Mouse (Mus musculus): ENCODE data around the gene Ace. TPM values are rescaled to one million over a fixed set of nuclear protein-coding genes. Genes with fewer than 3 reads are reported as not detected.

The Ace gene
- polyA plus RNA-seq, 1 experiment: 9.3 TPM

DNA sequence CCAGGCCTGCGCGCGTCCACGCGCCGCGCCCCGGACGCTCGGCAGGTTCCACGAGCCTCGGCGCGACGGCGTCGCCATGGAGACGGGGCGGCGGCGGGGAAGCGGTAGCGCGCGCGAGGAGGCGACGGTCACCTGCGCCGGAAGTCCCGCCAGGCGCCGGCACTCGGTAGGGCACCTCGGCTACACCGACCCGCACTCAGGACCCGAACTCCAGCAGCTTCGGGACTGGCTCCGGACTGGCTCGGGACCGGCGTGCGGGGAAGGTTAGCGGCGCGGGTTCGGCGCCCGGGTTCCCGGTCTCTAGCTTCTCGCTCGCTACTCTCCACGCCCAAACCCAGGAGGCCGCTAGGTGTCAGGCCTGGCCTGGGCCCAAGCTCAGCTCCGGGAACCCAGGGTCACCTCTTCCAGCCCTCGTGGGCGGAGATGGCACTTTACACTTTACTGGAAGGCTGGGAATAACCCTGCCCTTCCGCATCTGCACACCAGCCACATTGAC, 23.6 kb upstream of the Ace start:
- H3K4me1 ChIP-seq (ENCODE audit: control insufficient read depth, insufficient read depth, low read length): no peaks in the 10 kb centered on the region
- H3K4me3 ChIP-seq (ENCODE audit: insufficient read depth, low read length): peak overlapping the region; percentile 61
- H3K27ac ChIP-seq (ENCODE audit: insufficient read depth, low read length): peak overlapping the region; percentile 36; the same call in 1 of the 2 replicates
- TF ChIP-seq CTCF (IDR thresholded peaks at IDR 0.05; ENCODE audit: extremely low read depth, insufficient read depth, low read length) (peak; percentile 3; the same call in 1 of the 2 replicates), POLR2A (IDR thresholded peaks at IDR 0.05; ENCODE audit: extremely low read depth, insufficient read depth, low read length) (peak; percentile 42; the same call in 1 of the 2 replicates)

DNA sequence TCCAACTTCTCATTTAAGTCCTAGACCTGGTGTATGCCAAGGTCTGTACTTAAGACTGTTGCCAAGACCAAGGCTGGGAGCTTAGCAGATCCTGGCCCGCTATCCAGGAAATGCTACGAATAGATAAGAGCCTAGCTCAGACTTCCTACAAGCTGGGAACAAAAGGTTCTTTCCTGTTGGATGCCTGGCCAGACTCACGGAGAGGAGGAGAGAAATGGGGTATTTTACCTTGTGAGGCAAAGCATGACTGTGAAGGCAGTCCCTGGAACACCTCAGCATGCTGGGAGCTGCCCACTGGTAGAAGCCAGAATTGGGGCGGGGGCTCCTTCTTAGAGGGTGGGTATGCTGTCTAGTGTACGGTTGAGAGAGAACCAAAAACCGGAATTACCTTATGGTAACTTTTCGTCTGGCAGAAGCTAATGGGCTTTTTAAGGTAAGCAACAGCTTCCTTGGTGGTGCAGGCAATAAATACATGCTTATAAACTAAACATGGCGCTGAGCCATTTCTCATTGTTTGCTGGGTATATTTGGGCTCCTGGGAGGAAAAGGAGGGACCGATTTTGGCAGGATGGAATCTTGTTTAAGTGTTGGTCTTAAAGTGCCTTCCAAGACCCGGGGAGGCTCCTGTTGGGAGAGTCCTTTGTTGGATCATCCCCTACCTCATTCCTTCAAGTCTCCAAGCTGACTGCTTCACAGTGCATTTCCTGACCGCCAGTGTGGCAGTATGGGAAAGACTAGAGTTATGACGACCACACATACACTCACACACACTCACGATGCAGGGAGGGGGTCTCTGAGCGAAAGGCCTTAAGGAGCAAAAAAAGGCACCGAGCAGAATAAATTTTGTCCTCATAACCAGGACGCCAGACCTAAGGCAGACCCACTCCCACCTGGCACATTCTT, 22.7 kb upstream of the Ace start:
- TF ChIP-seq CTCF (IDR thresholded peaks at IDR 0.05; ENCODE audit: extremely low read depth, insufficient read depth, low read length) (no peak), POLR2A (IDR thresholded peaks at IDR 0.05; ENCODE audit: extremely low read depth, insufficient read depth, low read length) (no peak)
- Histone ChIP-seq H3K4me3 (ENCODE audit: insufficient read depth, low read length) (peak overlapping the region; percentile 61), H3K27ac (ENCODE audit: insufficient read depth, low read length) (peak overlapping the region; percentile 36; the same call in 1 of the 2 replicates), H3K4me1 (ENCODE audit: control insufficient read depth, insufficient read depth, low read length) (no peaks in the 10 kb centered on the region)

DNA sequence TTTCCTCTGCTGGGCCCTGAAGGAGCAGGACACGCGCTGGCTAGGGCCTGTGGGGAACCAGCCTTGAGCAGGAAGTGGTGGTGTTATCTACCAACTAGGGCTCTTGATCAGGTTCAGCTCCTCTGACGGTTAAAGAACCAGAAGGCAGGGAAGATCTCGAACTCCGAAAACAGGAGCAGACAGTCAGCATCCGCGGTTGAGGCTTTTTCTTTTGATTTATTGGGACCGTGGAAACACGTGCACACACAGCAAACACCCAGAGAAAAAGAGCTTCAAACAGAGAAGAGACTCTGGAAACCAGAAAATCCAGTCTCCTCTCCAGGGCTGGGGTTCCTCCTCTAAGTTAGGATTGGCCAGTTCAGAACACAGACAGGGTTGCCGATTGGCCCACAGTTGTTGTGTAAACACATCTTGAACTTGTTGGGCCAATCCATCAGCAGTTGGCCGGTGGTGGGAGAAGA, 21.0 kb upstream of the Ace start:
- TF ChIP-seq CTCF (IDR thresholded peaks at IDR 0.05; ENCODE audit: extremely low read depth, insufficient read depth, low read length) (no peak), POLR2A (IDR thresholded peaks at IDR 0.05; ENCODE audit: extremely low read depth, insufficient read depth, low read length) (no peak)
- no peak overlapping the region for H3K27ac ChIP-seq (ENCODE audit: insufficient read depth, low read length)
- no peak overlapping the region for H3K4me3 ChIP-seq (ENCODE audit: insufficient read depth, low read length)
- H3K4me1 ChIP-seq (ENCODE audit: control insufficient read depth, insufficient read depth, low read length): no peaks in the 10 kb centered on the region

GRCm38 (mm10) chr11:105948255-105948654, 19.5 kb upstream of the Ace start:
- TF ChIP-seq CTCF (IDR thresholded peaks at IDR 0.05; ENCODE audit: extremely low read depth, insufficient read depth, low read length): no peak
- no peak for TF ChIP-seq POLR2A (IDR thresholded peaks at IDR 0.05; ENCODE audit: extremely low read depth, insufficient read depth, low read length)
- H3K4me3 ChIP-seq (ENCODE audit: insufficient read depth, low read length): no peak overlapping the region
- H3K27ac ChIP-seq (ENCODE audit: insufficient read depth, low read length): no peak overlapping the region
- H3K4me1 ChIP-seq (ENCODE audit: control insufficient read depth, insufficient read depth, low read length): no peaks in the 10 kb centered on the region

- Histone ChIP-seq H3K27ac (ENCODE audit: insufficient read depth, low read length) (no peak overlapping the region), H3K4me1 (ENCODE audit: control insufficient read depth, insufficient read depth, low read length) (peaks cover 1% of the 10 kb centered on the region; the same call in 1 of the 2 replicates), H3K4me3 (ENCODE audit: insufficient read depth, low read length) (no peak overlapping the region)
- TF ChIP-seq CTCF (IDR thresholded peaks at IDR 0.05; ENCODE audit: extremely low read depth, insufficient read depth, low read length): no peak
- TF ChIP-seq POLR2A (IDR thresholded peaks at IDR 0.05; ENCODE audit: extremely low read depth, insufficient read depth, low read length): no peak
Observed at GRCm38 (mm10) chr11:105950519-105950918, 17.2 kb upstream of the Ace start.

DNA sequence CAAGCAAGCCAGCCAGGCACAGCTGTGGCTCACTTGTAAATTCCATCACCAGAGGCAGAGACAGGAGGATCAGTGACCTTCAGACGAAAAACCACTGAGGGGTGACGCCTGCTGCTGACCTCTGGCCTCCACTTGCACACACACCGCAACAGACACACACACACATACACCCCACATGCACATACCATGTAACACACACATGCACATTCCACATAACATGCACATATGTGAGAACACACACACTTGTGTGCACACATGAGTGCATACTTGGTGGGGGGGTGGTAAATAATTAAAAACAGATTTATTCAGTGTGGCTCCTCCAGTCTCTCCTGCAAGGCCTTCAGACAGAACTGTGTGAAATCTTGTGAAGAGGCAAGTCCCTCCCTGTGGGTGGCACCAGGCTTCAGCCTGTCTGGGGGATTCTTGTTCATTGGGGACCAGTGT, 16.1 kb upstream of the Ace start:
- peaks cover 1% of the 10 kb centered on the region; the same call in 1 of the 2 replicates for H3K4me1 ChIP-seq (ENCODE audit: control insufficient read depth, insufficient read depth, low read length)
- TF ChIP-seq POLR2A (IDR thresholded peaks at IDR 0.05; ENCODE audit: extremely low read depth, insufficient read depth, low read length): no peak
- no peak for TF ChIP-seq CTCF (IDR thresholded peaks at IDR 0.05; ENCODE audit: extremely low read depth, insufficient read depth, low read length)
- no peak overlapping the region for H3K27ac ChIP-seq (ENCODE audit: insufficient read depth, low read length)
- no peak overlapping the region for H3K4me3 ChIP-seq (ENCODE audit: insufficient read depth, low read length)

DNA sequence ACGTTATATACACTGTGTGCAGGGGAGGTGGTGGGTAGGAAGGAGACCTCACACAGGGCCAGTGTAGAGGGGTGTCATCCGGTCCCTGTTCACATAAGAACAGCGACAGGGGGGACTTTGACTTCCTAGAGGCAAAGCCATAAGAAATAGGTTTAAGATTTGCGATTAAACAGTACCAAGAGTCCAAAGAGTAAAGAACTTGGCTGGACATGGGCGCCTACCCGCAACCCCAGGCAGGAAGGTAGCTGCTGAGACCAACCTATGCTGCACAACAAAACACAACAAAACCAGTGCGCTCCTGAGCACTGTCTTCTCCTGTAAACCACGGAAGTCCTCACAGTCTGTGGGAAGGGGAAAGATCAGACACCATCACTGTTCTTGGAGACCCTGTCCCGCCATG, 15.6 kb upstream of the Ace start:
- Histone ChIP-seq H3K27ac (ENCODE audit: insufficient read depth, low read length) (no peak overlapping the region), H3K4me3 (ENCODE audit: insufficient read depth, low read length) (no peak overlapping the region), H3K4me1 (ENCODE audit: control insufficient read depth, insufficient read depth, low read length) (peaks cover 1% of the 10 kb centered on the region; the same call in 1 of the 2 replicates)
- TF ChIP-seq POLR2A (IDR thresholded peaks at IDR 0.05; ENCODE audit: extremely low read depth, insufficient read depth, low read length): no peak
- TF ChIP-seq CTCF (IDR thresholded peaks at IDR 0.05; ENCODE audit: extremely low read depth, insufficient read depth, low read length): no peak

GRCm38 (mm10) chr11:105952911-105953386, 14.8 kb upstream of the Ace start, which contains the start of gene Cyb561:
TSS of gene Cyb561 (minus strand) at chr11:105953336.
- Histone ChIP-seq H3K4me3 (ENCODE audit: insufficient read depth, low read length) (no peak within 1 kb of the TSS), H3K4me1 (ENCODE audit: control insufficient read depth, insufficient read depth, low read length) (peaks cover 1% of the 10 kb centered on the region; the same call in 1 of the 2 replicates), H3K27ac (ENCODE audit: insufficient read depth, low read length) (no peak within 1 kb of the TSS)
- TF ChIP-seq POLR2A (IDR thresholded peaks at IDR 0.05; ENCODE audit: extremely low read depth, insufficient read depth, low read length): no peak
- TF ChIP-seq CTCF (IDR thresholded peaks at IDR 0.05; ENCODE audit: extremely low read depth, insufficient read depth, low read length): no peak

DNA sequence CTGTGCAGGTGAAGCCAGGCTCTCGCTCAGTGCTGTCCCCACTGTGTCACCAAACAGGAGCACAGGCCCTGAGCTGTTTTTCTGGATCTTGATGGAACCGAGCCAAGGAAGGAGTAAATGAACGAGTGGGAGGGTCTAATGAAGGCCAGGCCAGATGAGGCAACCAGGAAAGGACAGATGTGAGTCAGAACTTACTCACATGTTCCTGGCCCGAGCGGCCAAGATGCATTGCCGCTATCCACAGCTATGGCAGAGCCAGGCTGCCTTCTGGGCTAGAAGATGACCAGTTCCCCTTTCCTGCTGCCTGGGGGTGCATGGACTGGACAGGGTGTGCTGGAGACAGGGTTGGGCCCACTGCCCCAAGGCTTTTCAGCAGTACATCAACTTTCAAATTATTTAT, 14.3 kb upstream of the Ace start:
- peaks cover 1% of the 10 kb centered on the region; the same call in 1 of the 2 replicates for H3K4me1 ChIP-seq (ENCODE audit: control insufficient read depth, insufficient read depth, low read length)
- H3K27ac ChIP-seq (ENCODE audit: insufficient read depth, low read length): no peak overlapping the region
- no peak for TF ChIP-seq POLR2A (IDR thresholded peaks at IDR 0.05; ENCODE audit: extremely low read depth, insufficient read depth, low read length)
- TF ChIP-seq CTCF (IDR thresholded peaks at IDR 0.05; ENCODE audit: extremely low read depth, insufficient read depth, low read length): no peak
- H3K4me3 ChIP-seq (ENCODE audit: insufficient read depth, low read length): no peak overlapping the region

All from cortical plate, adult 2 months (tissue).